In the genomic region with DNA sequence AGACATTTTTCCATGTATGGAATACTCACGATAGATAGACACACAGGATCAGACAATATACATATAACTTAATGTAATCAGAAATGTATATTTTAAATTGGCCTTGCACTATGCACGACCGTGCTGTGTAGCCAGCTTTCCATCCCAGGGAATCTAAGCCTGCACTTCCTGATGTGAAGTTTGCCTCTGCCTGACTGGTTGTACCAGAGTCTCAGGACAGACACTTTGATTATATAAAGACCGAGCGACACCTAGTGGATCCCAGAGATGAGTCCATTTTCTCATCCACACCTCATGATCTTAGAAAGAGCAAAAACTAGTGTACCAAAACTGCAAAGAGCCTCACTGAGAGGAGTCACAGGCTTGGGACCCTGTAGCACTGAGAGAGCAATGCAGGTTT, we compare ENCODE assay signal across 8 mouse cellular contexts. TPM values are rescaled to one million over a fixed set of nuclear protein-coding genes. Genes with fewer than 3 reads are reported as not detected.
A peak's percentile ranks its signal among the peaks of the same experiment; 100 is the strongest.
DNase-seq lines count a peak whose midpoint lies in the region; ATAC-seq and TF ChIP-seq lines count a peak whose summit lies in the region.
"Had no signal": no experiment of that assay in that cellular context is flagged by ENCODE, and none has a peak within 500 bp of the region (broad histone marks: within the 10 kb centered on the region; RNA-seq: fewer than 3 reads in every experiment).

No protein-coding gene starts in this region.

- H3K27ac ChIP-seq in cerebellum, adult 2 months (ENCODE audit: insufficient read depth, low read length), result no peak overlapping the region
- no peak overlapping the region for H3K27ac ChIP-seq in hindbrain, embryonic 14.5 days
- H3K27ac ChIP-seq: liver, embryonic 15.5 days had no signal

- peaks cover 25% of the 10 kb centered on the region for H3K36me3 ChIP-seq in hindbrain, embryonic 14.5 days (replicated peaks; ENCODE audit: control insufficient read depth, insufficient read depth)

- peak; percentile 56 for TF ChIP-seq CTCF in cerebellum, adult 2 months (IDR thresholded peaks at IDR 0.05; ENCODE audit: borderline replicate concordance, insufficient read depth, low read depth, low read length)

- H3K27me3 ChIP-seq in cerebellum, adult 2 months (ENCODE audit: control insufficient read depth, insufficient read depth, low read length), result no peaks in the 10 kb centered on the region
- no peaks in the 10 kb centered on the region for H3K27me3 ChIP-seq in hindbrain, embryonic 14.5 days (ENCODE audit: control insufficient read depth, insufficient read depth, low read length)
- H3K27me3 ChIP-seq: liver, embryonic 15.5 days had no signal

- ATAC-seq in hindbrain, embryonic 14.5 days (ENCODE audit: low FRiP score), result peak; percentile 71

- WGBS in cerebellum, adult 2 months, result 30% methylated on average over 5 of the region's 5 CpGs
- 40% methylated on average over 5 of the region's 5 CpGs for WGBS in hindbrain, embryonic 14.5 days

- no peaks in the 10 kb centered on the region for H3K9me3 ChIP-seq in hindbrain, embryonic 14.5 days (ENCODE audit: control insufficient read depth, low read length)
- H3K9me3 ChIP-seq: liver, embryonic 15.5 days had no signal

- H3K9ac ChIP-seq in hindbrain, embryonic 14.5 days, result no peak overlapping the region
- H3K9ac ChIP-seq: liver, embryonic 15.5 days had no signal

- no peak overlapping the region for H3K4me3 ChIP-seq in cerebellum, adult 2 months (replicated peaks; ENCODE audit: insufficient read depth, low read depth, low read length)
- H3K4me3 ChIP-seq in hindbrain, embryonic 14.5 days (replicated peaks; ENCODE audit: low read length), result no peak overlapping the region
- H3K4me3 ChIP-seq: liver, embryonic 15.5 days had no signal

- peak; percentile 83 for DNase-seq in R1 (ENCODE audit: low read depth, low spot score)
- DNase-seq in cerebellum, adult 2 months, result peak; percentile 41 to 45
- DNase-seq in frontal cortex, postnatal 14 days (ENCODE audit: low spot score in 2 of 2), result peak; percentile 23 to 51
- DNase-seq in hindbrain, embryonic 14.5 days (ENCODE audit: low spot score), result peak; percentile 79
- peak; percentile 54 for DNase-seq in layer of hippocampus, adult 9-11 months
- peak; percentile 90 for DNase-seq in lung, postnatal 36 days
- peak; percentile 32 to 44 for DNase-seq in right cerebral cortex, postnatal 36 days (ENCODE audit: low spot score in 2 of 2)

- H3K4me1 ChIP-seq in cerebellum, adult 2 months (ENCODE audit: control insufficient read depth, insufficient read depth, low read length), result no peaks in the 10 kb centered on the region
- H3K4me1 ChIP-seq in hindbrain, embryonic 14.5 days (replicated peaks; ENCODE audit: control insufficient read depth, insufficient read depth, low read length), result no peaks in the 10 kb centered on the region

- TF ChIP-seq POLR2A in cerebellum, adult 2 months (IDR thresholded peaks at IDR 0.05; ENCODE audit: borderline replicate concordance, insufficient read depth, low read length), result no peak

- H3K4me2 ChIP-seq in hindbrain, embryonic 14.5 days (replicated peaks), result no peak overlapping the region
- H3K4me2 ChIP-seq: liver, embryonic 15.5 days had no signal

RNA-seq across cellular contexts. Expression of gene Agbl3, which starts 25.8 kb away (rescaled TPM):
- 15.9 and 16.4 TPM in 2 replicates for polyA plus RNA-seq in cerebellum, adult 2 months (2012; rRNA removed)
- polyA plus RNA-seq in hindbrain, embryonic 14.5 days (2014; fragmentation: Nextera tagmentation; extraction: Ambion mirVana), result 11.6 and 12.7 TPM in 2 replicates

Comparison
In these comparisons a context has a peak if more than half of its experiments do, and no peak if none do; other contexts are left out.
1. DNase-seq: peak in every context shown above with its lines; median percentile 90 in lung, postnatal 36 days; 83 in R1; 79 in hindbrain, embryonic 14.5 days; 54 in layer of hippocampus, adult 9-11 months; 43 in cerebellum, adult 2 months; 38 in right cerebral cortex, postnatal 36 days; 37 in frontal cortex, postnatal 14 days.